Mouse (Mus musculus) heart, embryonic 11.5 days (tissue): ENCODE data around the gene Rfc4. TPM values are rescaled to one million over a fixed set of nuclear protein-coding genes. Genes with fewer than 3 reads are reported as not detected.

Experiments
- ATAC-seq: fragments of 200-750 bp; cut with Nextera tagmentation; replicated peaks from 2 replicates; pipeline ENCODE4 v1.8.0; 2017; ENCODE audit warnings: moderate library complexity; ENCODE audit not compliant: insufficient number of reproducible peaks, low FRiP score, low TSS enrichment
- H3K27ac ChIP-seq: fragments of 300-500 bp; sonication (generic); 2 replicates; pipeline ENCODE4 v1.5.1; 2014; ENCODE audit warnings: mild to moderate bottlenecking, low read depth, low read length
- H3K27me3 ChIP-seq: fragments of 300-500 bp; sonication (generic); 2 replicates; pipeline ENCODE4 v1.6.1; 2014; ENCODE audit warnings: mild to moderate bottlenecking, low read length, mixed read lengths; ENCODE audit not compliant: control insufficient read depth, insufficient read depth
- H3K36me3 ChIP-seq: fragments of 300-500 bp; sonication (generic); 2 replicates; pipeline ENCODE4 v1.6.1; 2014; ENCODE audit warnings: mild to moderate bottlenecking, low read length, moderate library complexity, mixed read lengths; ENCODE audit not compliant: control insufficient read depth, insufficient read depth
- H3K4me1 ChIP-seq: fragments of 300-500 bp; sonication (generic); 2 replicates; pipeline ENCODE4 v1.6.1; 2014; ENCODE audit warnings: low read length; ENCODE audit not compliant: control insufficient read depth, insufficient read depth
- H3K4me2 ChIP-seq: fragments of 300-500 bp; sonication (generic); 2 replicates; pipeline ENCODE4 v1.6.1; 2014; ENCODE audit warnings: mild to moderate bottlenecking, moderate library complexity
- H3K4me3 ChIP-seq: fragments of 300-500 bp; sonication (generic); 2 replicates; pipeline ENCODE4 v1.5.1; 2014; ENCODE audit warnings: low read depth, low read length
- H3K9ac ChIP-seq: fragments of 300-500 bp; sonication (generic); 2 replicates; pipeline ENCODE4 v1.6.1; 2014; ENCODE audit warnings: mild to moderate bottlenecking, low read depth, low read length, moderate library complexity
- H3K9me3 ChIP-seq: fragments of 300-500 bp; sonication (generic); replicated peaks from 2 replicates; pipeline ENCODE4 v1.6.1; 2016; ENCODE audit warnings: low read length; ENCODE audit not compliant: control insufficient read depth
- WGBS: fragments of 180-500 bp; shearing (Covaris S2); extraction: QIAGEN DNeasy Blood & Tissue Kit; methylation state at CpG from one replicate; pipeline ENCODE4 v1.1.7; 2014; ENCODE audit not compliant: insufficient replicate concordance; 5-methylcytosine and 5-hydroxymethylcytosine counted together
- polyA plus RNA-seq: library from polyadenylated mRNA; unstranded; fragments of >200 nt; fragmentation: Nextera tagmentation; extraction: Ambion mirVana; gene quantifications from 2 replicates; pipeline ENCODE4 v1.2.1, GENCODE M21; 2014

The Rfc4 gene
- polyA plus RNA-seq, 1 experiment from 2014 or later, result 117 TPM

- Histone ChIP-seq H3K36me3 (no peaks in the 10 kb centered on the region), H3K9ac (no peak within 1 kb of the TSS)
- ATAC-seq, result no peak
Observed at GRCm38 (mm10) chr16:23146280-23146679, 18.7 kb upstream of the Rfc4 start, which contains the start of gene Adipoq. Gene Adipoq, plus strand, starts transcription at chr16:23146536.

GRCm38 (mm10) chr16:23145211-23145610, 17.7 kb upstream of the Rfc4 start:
- no peak for ATAC-seq
- no peak overlapping the region for H3K27ac ChIP-seq
- H3K4me1 ChIP-seq, result no peaks in the 10 kb centered on the region
- no peak overlapping the region for H3K4me2 ChIP-seq
- WGBS, result 67% methylated on average over 5 of the region's 5 CpGs
- no peaks in the 10 kb centered on the region for H3K36me3 ChIP-seq
- no peaks in the 10 kb centered on the region for H3K27me3 ChIP-seq
- H3K4me3 ChIP-seq, result no peak overlapping the region
- H3K9me3 ChIP-seq, result no peaks in the 10 kb centered on the region
- no peak overlapping the region for H3K9ac ChIP-seq

More at GRCm38 (mm10) chr16:23146280-23146679, 18.7 kb upstream of the Rfc4 start, which contains the start of gene Adipoq:
- Histone ChIP-seq H3K4me2 (no peak within 1 kb of the TSS), H3K27ac (no peak within 1 kb of the TSS), H3K27me3 (no peaks in the 10 kb centered on the region), H3K4me1 (no peaks in the 10 kb centered on the region), H3K9me3 (no peaks in the 10 kb centered on the region), H3K4me3 (no peak within 1 kb of the TSS)
- 79% methylated on average over 3 of the region's 3 CpGs for WGBS

- WGBS, result 79% methylated on average over 7 of the region's 7 CpGs
- Histone ChIP-seq H3K27me3 (no peaks in the 10 kb centered on the region), H3K9ac (no peak overlapping the region), H3K36me3 (no peaks in the 10 kb centered on the region), H3K9me3 (no peaks in the 10 kb centered on the region), H3K4me2 (no peak overlapping the region), H3K4me1 (no peaks in the 10 kb centered on the region), H3K4me3 (no peak overlapping the region), H3K27ac (no peak overlapping the region)
- no peak for ATAC-seq
Observed at GRCm38 (mm10) chr16:23144326-23144725, 16.8 kb upstream of the Rfc4 start.

- no peaks in the 10 kb centered on the region for H3K27me3 ChIP-seq
- no peak overlapping the region for H3K9ac ChIP-seq
- H3K4me3 ChIP-seq, result no peak overlapping the region
- H3K36me3 ChIP-seq, result no peaks in the 10 kb centered on the region
- H3K9me3 ChIP-seq, result no peaks in the 10 kb centered on the region
- H3K27ac ChIP-seq, result no peak overlapping the region
- no peak overlapping the region for H3K4me2 ChIP-seq
- H3K4me1 ChIP-seq, result no peaks in the 10 kb centered on the region
- ATAC-seq, result no peak
- 91% methylated on average over 3 of the region's 3 CpGs for WGBS
Observed at GRCm38 (mm10) chr16:23140911-23141310, 13.4 kb upstream of the Rfc4 start.

- 49% methylated on average over 4 of the region's 4 CpGs for WGBS
- H3K9me3 ChIP-seq, result no peaks in the 10 kb centered on the region
- H3K36me3 ChIP-seq, result no peaks in the 10 kb centered on the region
- H3K9ac ChIP-seq, result no peak overlapping the region
- no peaks in the 10 kb centered on the region for H3K27me3 ChIP-seq
- no peak overlapping the region for H3K4me3 ChIP-seq
- H3K27ac ChIP-seq, result no peak overlapping the region
- H3K4me2 ChIP-seq, result no peak overlapping the region
- H3K4me1 ChIP-seq, result no peaks in the 10 kb centered on the region
- ATAC-seq, result no peak
Observed at GRCm38 (mm10) chr16:23136406-23136970, 9.0 kb upstream of the Rfc4 start.

- Histone ChIP-seq H3K9me3 (no peaks in the 10 kb centered on the region), H3K9ac (no peak overlapping the region), H3K36me3 (no peaks in the 10 kb centered on the region), H3K27ac (no peak overlapping the region), H3K27me3 (no peaks in the 10 kb centered on the region), H3K4me2 (no peak overlapping the region), H3K4me3 (no peak overlapping the region), H3K4me1 (no peaks in the 10 kb centered on the region)
- ATAC-seq, result no peak
- 23% methylated on average over 11 of the region's 11 CpGs for WGBS
Observed at GRCm38 (mm10) chr16:23135421-23136149, 8.0 kb upstream of the Rfc4 start.

GRCm38 (mm10) chr16:23132336-23132735, 4.8 kb upstream of the Rfc4 start:
- H3K4me2 ChIP-seq, result no peak overlapping the region
- H3K27ac ChIP-seq, result no peak overlapping the region
- H3K36me3 ChIP-seq, result no peaks in the 10 kb centered on the region
- H3K27me3 ChIP-seq, result no peaks in the 10 kb centered on the region
- H3K9ac ChIP-seq, result no peak overlapping the region
- peaks cover 8% of the 10 kb centered on the region for H3K4me1 ChIP-seq
- no peak for ATAC-seq
- WGBS, result 96% methylated on average over 1 of the region's 1 CpGs
- H3K4me3 ChIP-seq, result no peak overlapping the region
- H3K9me3 ChIP-seq, result no peaks in the 10 kb centered on the region

- 84% methylated on average over 3 of the region's 3 CpGs for WGBS
- H3K4me2 ChIP-seq, result no peak overlapping the region
Observed at GRCm38 (mm10) chr16:23130303-23130702, 2.8 kb upstream of the Rfc4 start.

GRCm38 (mm10) chr16:23127311-23127672, 245 bp downstream of the Rfc4 start:
- Histone ChIP-seq H3K4me2 (peak overlapping the region; percentile 92), H3K27me3 (no peaks in the 10 kb centered on the region), H3K9me3 (no peaks in the 10 kb centered on the region), H3K4me3 (peak overlapping the region; percentile 80), H3K36me3 (peaks cover 10% of the 10 kb centered on the region), H3K9ac (peak overlapping the region; percentile 95), H3K27ac (peak overlapping the region; percentile 97), H3K4me1 (peaks cover 8% of the 10 kb centered on the region)
- ATAC-seq, result no peak
- WGBS, result 1% methylated on average over 4 of the region's 4 CpGs

More at GRCm38 (mm10) chr16:23130303-23130702, 2.8 kb upstream of the Rfc4 start:
- no peaks in the 10 kb centered on the region for H3K9me3 ChIP-seq
- ATAC-seq, result no peak
- H3K4me3 ChIP-seq, result no peak overlapping the region
- no peak overlapping the region for H3K27ac ChIP-seq
- H3K4me1 ChIP-seq, result peaks cover 8% of the 10 kb centered on the region
- H3K27me3 ChIP-seq, result no peaks in the 10 kb centered on the region
- H3K9ac ChIP-seq, result no peak overlapping the region
- H3K36me3 ChIP-seq, result no peaks in the 10 kb centered on the region
